Mouse (Mus musculus): ENCODE measurements around the gene Gm12355. TPM values are rescaled to one million over a fixed set of nuclear protein-coding genes. Genes with fewer than 3 reads are reported as not detected.
"Not testable (repeated sequence)": the region's sequence is repeated elsewhere in the genome, so short reads cannot be mapped to it uniquely, and the experiment has no call there.

Gm12355 gene
- polyA plus RNA-seq, 1 experiment from 2014 or later = 0.39 TPM

GRCm38 (mm10) chr11:98646459-98646858, 21.0 kb upstream of the Gm12355 start, which contains the start of gene Gsdma2:
Gene Gsdma2 (plus strand): TSS chr11:98646759.
- Histone ChIP-seq H3K9me3 (replicated peaks; ENCODE audit: control insufficient read depth, low read length) (no peaks in the 10 kb centered on the region; the same call in 1 of the 2 replicates), H3K4me3 (replicated peaks; ENCODE audit: low read length) (no peak within 1 kb of the TSS), H3K27ac (ENCODE audit: low read length) (no peak within 1 kb of the TSS), H3K4me2 (ENCODE audit: low read depth, low read length) (no peak within 1 kb of the TSS), H3K4me1 (ENCODE audit: control insufficient read depth, insufficient read depth, low read length) (no peaks in the 10 kb centered on the region), H3K27me3 (ENCODE audit: control insufficient read depth, insufficient read depth, low read length) (no peaks in the 10 kb centered on the region), H3K9ac (ENCODE audit: low read length) (no peak within 1 kb of the TSS), H3K36me3 (ENCODE audit: control insufficient read depth, insufficient read depth, low read length) (no peaks in the 10 kb centered on the region)
- 51% methylated on average over 2 of the region's 2 CpGs for WGBS
- ATAC-seq (ENCODE audit: insufficient read depth, low FRiP score) = no peak

DNA sequence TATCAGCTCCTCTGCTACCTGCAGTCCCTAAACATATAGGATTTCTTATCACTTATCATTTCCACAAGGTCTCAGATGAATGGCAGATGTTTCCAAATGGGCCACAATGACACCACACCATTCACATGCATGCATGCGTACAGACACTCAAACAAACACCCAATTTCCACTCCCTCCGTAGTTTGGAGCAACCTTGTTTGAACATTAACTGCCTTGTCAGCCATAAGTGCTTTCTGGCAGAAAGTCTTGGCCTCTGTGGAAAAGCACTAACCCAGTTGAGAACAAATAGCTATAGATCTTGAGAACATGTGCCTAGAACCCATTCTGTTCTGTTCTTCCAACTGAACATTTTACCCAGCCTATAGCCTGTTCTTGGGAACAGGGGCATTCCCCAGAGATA, 20.5 kb upstream of the Gm12355 start:
- Histone ChIP-seq H3K4me2 (ENCODE audit: low read depth, low read length) (no peak overlapping the region), H3K9ac (ENCODE audit: low read length) (no peak overlapping the region), H3K36me3 (ENCODE audit: control insufficient read depth, insufficient read depth, low read length) (no peaks in the 10 kb centered on the region), H3K27ac (ENCODE audit: low read length) (no peak overlapping the region), H3K4me3 (replicated peaks; ENCODE audit: low read length) (no peak overlapping the region), H3K27me3 (ENCODE audit: control insufficient read depth, insufficient read depth, low read length) (no peaks in the 10 kb centered on the region), H3K4me1 (ENCODE audit: control insufficient read depth, insufficient read depth, low read length) (no peaks in the 10 kb centered on the region), H3K9me3 (replicated peaks; ENCODE audit: control insufficient read depth, low read length) (no peaks in the 10 kb centered on the region; the same call in 1 of the 2 replicates)
- WGBS = 70% methylated on average over 2 of the region's 2 CpGs
- no peak for ATAC-seq (ENCODE audit: insufficient read depth, low FRiP score)

- Histone ChIP-seq H3K4me2 (ENCODE audit: low read depth, low read length) (no peak overlapping the region), H3K9me3 (replicated peaks; ENCODE audit: control insufficient read depth, low read length) (no peaks in the 10 kb centered on the region; the same call in 1 of the 2 replicates), H3K4me1 (ENCODE audit: control insufficient read depth, insufficient read depth, low read length) (no peaks in the 10 kb centered on the region), H3K36me3 (ENCODE audit: control insufficient read depth, insufficient read depth, low read length) (no peaks in the 10 kb centered on the region), H3K27me3 (ENCODE audit: control insufficient read depth, insufficient read depth, low read length) (no peaks in the 10 kb centered on the region), H3K4me3 (replicated peaks; ENCODE audit: low read length) (no peak overlapping the region), H3K27ac (ENCODE audit: low read length) (no peak overlapping the region), H3K9ac (ENCODE audit: low read length) (no peak overlapping the region)
- 74% methylated on average over 3 of the region's 3 CpGs for WGBS
- no peak for ATAC-seq (ENCODE audit: insufficient read depth, low FRiP score)
These were observed 19.3 kb upstream of the Gm12355 start for GRCm38 (mm10) chr11:98644757-98645156.

GRCm38 (mm10) chr11:98640091-98640490, 14.6 kb upstream of the Gm12355 start:
- Histone ChIP-seq H3K4me2 (ENCODE audit: low read depth, low read length) (no peak overlapping the region), H3K36me3 (ENCODE audit: control insufficient read depth, insufficient read depth, low read length) (no peaks in the 10 kb centered on the region), H3K9ac (ENCODE audit: low read length) (no peak overlapping the region), H3K9me3 (replicated peaks; ENCODE audit: control insufficient read depth, low read length) (no peaks in the 10 kb centered on the region; the same call in 1 of the 2 replicates), H3K27me3 (ENCODE audit: control insufficient read depth, insufficient read depth, low read length) (no peaks in the 10 kb centered on the region), H3K4me3 (replicated peaks; ENCODE audit: low read length) (no peak overlapping the region), H3K4me1 (ENCODE audit: control insufficient read depth, insufficient read depth, low read length) (no peaks in the 10 kb centered on the region), H3K27ac (ENCODE audit: low read length) (no peak overlapping the region)
- no peak for ATAC-seq (ENCODE audit: insufficient read depth, low FRiP score)
- WGBS = 53% methylated on average over 5 of the region's 5 CpGs

DNA sequence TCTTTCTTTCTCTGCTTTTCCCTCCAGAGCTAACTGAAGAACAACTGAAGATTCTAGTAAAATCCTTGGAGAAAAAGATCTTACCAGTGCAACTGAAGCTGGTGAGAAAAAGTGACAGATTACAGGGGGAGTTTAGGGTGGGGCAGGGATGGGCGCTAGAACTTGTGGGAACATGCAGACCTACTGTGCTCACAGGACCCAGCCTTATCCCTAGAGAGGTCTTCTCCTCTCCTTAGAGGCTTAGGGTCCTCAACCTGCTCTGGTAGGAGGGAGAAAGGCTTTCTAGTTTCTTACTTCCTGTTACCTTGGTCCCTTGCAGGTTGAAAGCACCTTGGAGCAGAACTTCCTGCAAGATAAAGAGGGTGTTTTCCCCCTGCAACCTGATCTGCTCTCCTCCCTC, 12.0 kb upstream of the Gm12355 start:
- Histone ChIP-seq H3K4me2 (ENCODE audit: low read depth, low read length) (no peak overlapping the region), H3K27ac (ENCODE audit: low read length) (no peak overlapping the region), H3K9ac (ENCODE audit: low read length) (no peak overlapping the region), H3K27me3 (ENCODE audit: control insufficient read depth, insufficient read depth, low read length) (no peaks in the 10 kb centered on the region), H3K4me1 (ENCODE audit: control insufficient read depth, insufficient read depth, low read length) (no peaks in the 10 kb centered on the region), H3K36me3 (ENCODE audit: control insufficient read depth, insufficient read depth, low read length) (no peaks in the 10 kb centered on the region), H3K4me3 (replicated peaks; ENCODE audit: low read length) (no peak overlapping the region), H3K9me3 (replicated peaks; ENCODE audit: control insufficient read depth, low read length) (no peaks in the 10 kb centered on the region)
- WGBS = 60% methylated on average over 1 of the region's 1 CpGs
- ATAC-seq (ENCODE audit: insufficient read depth, low FRiP score) = no peak

GRCm38 (mm10) chr11:98635312-98635970, 10.0 kb upstream of the Gm12355 start:
- not testable (repeated sequence) for H3K4me2 ChIP-seq (ENCODE audit: low read depth, low read length); H3K36me3 ChIP-seq (ENCODE audit: control insufficient read depth, insufficient read depth, low read length); H3K9me3 ChIP-seq (replicated peaks; ENCODE audit: control insufficient read depth, low read length); H3K4me1 ChIP-seq (ENCODE audit: control insufficient read depth, insufficient read depth, low read length); ATAC-seq (ENCODE audit: insufficient read depth, low FRiP score); H3K27ac ChIP-seq (ENCODE audit: low read length); H3K27me3 ChIP-seq (ENCODE audit: control insufficient read depth, insufficient read depth, low read length); H3K9ac ChIP-seq (ENCODE audit: low read length); H3K4me3 ChIP-seq (replicated peaks; ENCODE audit: low read length)
- WGBS = 28% methylated on average over 10 of the region's 10 CpGs

DNA sequence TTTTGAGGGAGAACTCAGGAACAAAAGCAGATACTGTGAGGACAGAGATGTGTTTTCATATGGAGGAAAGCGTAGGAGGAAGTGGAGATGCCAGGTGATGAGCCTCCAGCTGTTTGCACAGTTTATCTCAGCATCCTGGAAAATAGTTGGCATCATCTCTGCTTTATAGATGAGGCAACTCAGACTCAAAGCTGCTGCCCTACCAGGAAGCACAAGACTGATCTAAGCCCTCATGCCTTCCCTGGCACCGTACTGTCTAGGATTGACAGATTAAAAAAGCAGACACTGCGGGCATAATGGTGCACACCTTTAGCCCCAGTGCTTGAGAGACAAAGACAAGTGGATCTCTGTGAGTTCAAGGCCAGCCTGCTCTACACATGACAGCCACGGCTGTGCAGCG, 5.2 kb upstream of the Gm12355 start:
- no peaks in the 10 kb centered on the region for H3K27me3 ChIP-seq (ENCODE audit: control insufficient read depth, insufficient read depth, low read length)
- H3K4me3 ChIP-seq (replicated peaks; ENCODE audit: low read length) = no peak overlapping the region
- H3K9ac ChIP-seq (ENCODE audit: low read length) = no peak overlapping the region
- H3K27ac ChIP-seq (ENCODE audit: low read length) = no peak overlapping the region
- ATAC-seq (ENCODE audit: insufficient read depth, low FRiP score) = no peak
- H3K36me3 ChIP-seq (ENCODE audit: control insufficient read depth, insufficient read depth, low read length) = no peaks in the 10 kb centered on the region
- no peaks in the 10 kb centered on the region for H3K9me3 ChIP-seq (replicated peaks; ENCODE audit: control insufficient read depth, low read length)
- WGBS = 81% methylated on average over 5 of the region's 5 CpGs
- H3K4me2 ChIP-seq (ENCODE audit: low read depth, low read length) = no peak overlapping the region
- no peaks in the 10 kb centered on the region for H3K4me1 ChIP-seq (ENCODE audit: control insufficient read depth, insufficient read depth, low read length)

GRCm38 (mm10) chr11:98628706-98629105, 3.2 kb upstream of the Gm12355 start:
- Histone ChIP-seq H3K9ac (ENCODE audit: low read length) (no peak overlapping the region), H3K27ac (ENCODE audit: low read length) (no peak overlapping the region), H3K4me2 (ENCODE audit: low read depth, low read length) (no peak overlapping the region), H3K9me3 (replicated peaks; ENCODE audit: control insufficient read depth, low read length) (no peaks in the 10 kb centered on the region), H3K4me3 (replicated peaks; ENCODE audit: low read length) (no peak overlapping the region), H3K36me3 (ENCODE audit: control insufficient read depth, insufficient read depth, low read length) (no peaks in the 10 kb centered on the region), H3K27me3 (ENCODE audit: control insufficient read depth, insufficient read depth, low read length) (no peaks in the 10 kb centered on the region), H3K4me1 (ENCODE audit: control insufficient read depth, insufficient read depth, low read length) (no peaks in the 10 kb centered on the region)
- no peak for ATAC-seq (ENCODE audit: insufficient read depth, low FRiP score)
- WGBS = 93% methylated on average over 3 of the region's 3 CpGs

DNA sequence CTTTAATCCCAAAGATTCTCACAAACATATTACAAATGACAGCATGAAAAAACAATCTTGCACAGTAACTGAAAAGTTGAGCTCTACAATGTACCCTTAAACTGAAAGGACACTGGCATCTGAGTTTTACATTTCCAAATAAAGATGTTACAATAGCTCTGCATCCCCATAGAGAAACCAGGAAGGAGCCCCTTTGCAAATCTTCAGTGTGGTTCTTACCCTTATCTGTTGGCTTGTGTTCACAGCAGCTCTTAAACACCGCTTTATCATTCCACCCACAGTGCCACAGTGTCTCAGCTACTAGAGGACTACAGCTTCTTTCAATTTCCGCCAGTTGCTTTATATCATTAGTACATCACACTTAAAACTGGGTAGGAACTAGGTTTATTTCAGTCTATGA, 1.1 kb downstream of the Gm12355 start:
- H3K4me2 ChIP-seq (ENCODE audit: low read depth, low read length) = not testable (repeated sequence)

More for the DNA sequence above, 1.1 kb downstream of the Gm12355 start:
- not testable (repeated sequence) for H3K9ac ChIP-seq (ENCODE audit: low read length); H3K27ac ChIP-seq (ENCODE audit: low read length); H3K4me1 ChIP-seq (ENCODE audit: control insufficient read depth, insufficient read depth, low read length); H3K36me3 ChIP-seq (ENCODE audit: control insufficient read depth, insufficient read depth, low read length); H3K27me3 ChIP-seq (ENCODE audit: control insufficient read depth, insufficient read depth, low read length); ATAC-seq (ENCODE audit: insufficient read depth, low FRiP score); H3K4me3 ChIP-seq (replicated peaks; ENCODE audit: low read length); H3K9me3 ChIP-seq (replicated peaks; ENCODE audit: control insufficient read depth, low read length)
- WGBS = 100% methylated on average over 2 of the region's 2 CpGs

All from stomach, embryonic 16.5 days (tissue).